25 mouse cellular contexts compared by ENCODE assay signal in genomic region chr3:129515863-129516436, GRCm38 (mm10). TPM values are rescaled to one million over a fixed set of nuclear protein-coding genes. Genes with fewer than 3 reads are reported as not detected.
A peak's percentile ranks its signal among the peaks of the same experiment; 100 is the strongest.
DNase-seq lines count a peak whose midpoint lies in the region; ATAC-seq and TF ChIP-seq lines count a peak whose summit lies in the region.
"Had no signal": no experiment of that assay in that cellular context is flagged by ENCODE, and none has a peak within 500 bp of the region (broad histone marks: within the 10 kb centered on the region; RNA-seq: fewer than 3 reads in every experiment).

No protein-coding gene starts in this region.

- intact Hi-C loops in heart, postnatal 14 days (cut with DNase I), result no loop called here

- no peak for TF ChIP-seq CTCF in intestine, postnatal 0 days (IDR thresholded peaks at IDR 0.05; ENCODE audit: low read depth)

- no peaks in the 10 kb centered on the region for H3K9me3 ChIP-seq in intestine, postnatal 0 days (ENCODE audit: control insufficient read depth)
- H3K9me3 ChIP-seq: G1E had no signal

- ATAC-seq in intestine, postnatal 0 days, result no peak
- ATAC-seq: forebrain, embryonic 14.5 days; forebrain, postnatal 0 days; hindbrain, postnatal 0 days; inflammation-experienced regulatory T-cells, adult 6 months; intestine, embryonic 16.5 days; Patski had no signal

- no peak overlapping the region for H3K4me2 ChIP-seq in intestine, postnatal 0 days (replicated peaks; ENCODE audit: low read depth)
- H3K4me2 ChIP-seq: heart, embryonic 11.5 days; hindbrain, embryonic 14.5 days had no signal

- H3K27ac ChIP-seq in intestine, postnatal 0 days (ENCODE audit: low read depth, low read length), result no peak overlapping the region
- H3K27ac ChIP-seq: gastrocnemius, adult 2 months; hindbrain, embryonic 14.5 days; hindbrain, postnatal 0 days had no signal

- peak; percentile 18 for DNase-seq in cerebellum, adult 11 months
- no peak for DNase-seq in cerebellum, postnatal 4 days (ENCODE audit: low spot score in 2 of 2)
- peak; percentile 45 for DNase-seq in cerebellum, adult 11-12 months
- DNase-seq in cerebellum, postnatal 10 days, result peak; percentile 34 to 38
- peak; percentile 58 for DNase-seq in fat pad, adult 2 months (ENCODE audit: extremely low read depth, low read depth, low spot score)
- no peak for DNase-seq in heart, postnatal 14 days
- no peak for DNase-seq in kidney, postnatal 14 days
- DNase-seq: adrenal gland, adult 2 months; adrenal gland, postnatal 14 days; B cell, adult 2 months; forebrain, postnatal 0 days; gastrocnemius, adult 2 months; gastrocnemius, postnatal 25 days; heart, postnatal 36 days; kidney, adult 2 months had no signal

- WGBS in intestine, postnatal 0 days, result 92% methylated on average over 3 of the region's 3 CpGs

- no peaks in the 10 kb centered on the region for H3K36me3 ChIP-seq in intestine, postnatal 0 days (ENCODE audit: control insufficient read depth, insufficient read depth)
- H3K36me3 ChIP-seq: G1E had no signal

- no peaks in the 10 kb centered on the region for H3K4me1 ChIP-seq in intestine, postnatal 0 days (replicated peaks; ENCODE audit: control insufficient read depth, insufficient read depth, low read length)

- no peak overlapping the region for H3K9ac ChIP-seq in intestine, postnatal 0 days (ENCODE audit: low read depth, low read length)
- H3K9ac ChIP-seq: forebrain, postnatal 0 days; hindbrain, embryonic 14.5 days had no signal

- H3K27me3 ChIP-seq in intestine, postnatal 0 days (replicated peaks; ENCODE audit: control insufficient read depth, insufficient read depth, low read length), result no peaks in the 10 kb centered on the region
- H3K27me3 ChIP-seq: CH12.LX, Patski had no signal

- H3K4me3 ChIP-seq in intestine, postnatal 0 days (ENCODE audit: low read depth, low read length), result no peak overlapping the region
- H3K4me3 ChIP-seq: gastrocnemius, adult 2 months had no signal

RNA-seq across cellular contexts. Expression of gene Elovl6, which starts 16.2 kb away (rescaled TPM):
- 1 to 10 TPM; 1.9 to 2.6 TPM for total RNA-seq in heart, postnatal 14 days (2021)
- polyA plus RNA-seq in intestine, postnatal 0 days (2015; fragmentation: Nextera tagmentation; extraction: Ambion mirVana), result 34.5 and 36.5 TPM in 2 replicates

Comparison
In these comparisons a context has a peak if more than half of its experiments do, and no peak if none do; other contexts are left out.
1. DNase-seq: peak in cerebellum, adult 11 months (single experiment), cerebellum, adult 11-12 months (single experiment), cerebellum, postnatal 10 days (2 of 2) and fat pad, adult 2 months (single experiment); none in cerebellum, postnatal 4 days (0 of 2), heart, postnatal 14 days (0 of 2) and kidney, postnatal 14 days (single experiment).